Mouse (Mus musculus) A20 (cell line): Measurements from ENCODE around the gene Rem2.

Experiments used
- DNase-seq: peaks from one replicate; pipeline ENCODE4 v3.0.0-alpha.2; 2011; ENCODE audit warnings: low read depth, low spot score

Gene Rem2

DNA sequence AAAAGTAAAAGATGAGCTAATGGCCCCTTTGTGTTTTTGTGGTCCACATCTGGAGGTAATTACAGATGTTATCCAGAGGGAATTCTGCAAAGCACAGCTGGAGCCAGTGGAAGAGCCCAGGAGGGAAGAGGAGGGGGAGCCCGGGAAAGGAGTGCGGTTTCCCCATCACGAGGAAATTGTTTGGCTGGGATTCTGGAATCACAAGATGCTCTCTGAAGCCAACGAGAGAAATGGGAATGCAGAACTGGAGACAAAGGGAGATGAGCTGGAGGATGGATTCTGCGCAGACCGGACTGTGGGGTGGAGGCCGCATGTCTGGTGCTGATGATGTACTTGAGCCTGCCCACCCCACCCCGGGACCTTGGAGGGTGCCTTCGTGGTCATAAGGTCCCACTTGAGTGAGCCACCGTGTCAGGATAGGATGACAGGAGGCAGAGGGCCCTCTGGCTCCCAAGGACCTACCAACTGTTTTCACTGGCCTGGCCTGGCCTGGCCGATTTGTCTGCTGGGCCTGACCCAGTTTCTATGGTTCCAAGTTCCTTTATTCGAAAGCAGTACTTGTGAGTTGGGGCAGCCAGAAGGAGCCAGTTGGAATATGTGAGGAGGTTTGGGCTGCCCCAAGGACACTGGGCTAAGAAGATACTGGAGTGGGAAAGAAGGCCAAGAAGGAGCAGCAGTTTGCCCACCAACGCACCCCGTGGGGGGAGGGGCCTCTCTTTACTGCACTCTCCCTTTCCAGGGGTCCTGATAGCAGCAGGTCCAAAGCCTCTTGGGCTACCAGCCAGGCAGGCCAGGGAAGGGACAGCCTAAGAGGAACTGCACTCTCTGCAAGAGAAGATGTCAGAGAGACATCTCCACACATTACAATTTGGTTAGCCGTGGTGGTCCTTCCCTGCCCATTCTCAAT lies 31.9 kb upstream of the Rem2 start:
- DNase-seq, result no peak

DNA sequence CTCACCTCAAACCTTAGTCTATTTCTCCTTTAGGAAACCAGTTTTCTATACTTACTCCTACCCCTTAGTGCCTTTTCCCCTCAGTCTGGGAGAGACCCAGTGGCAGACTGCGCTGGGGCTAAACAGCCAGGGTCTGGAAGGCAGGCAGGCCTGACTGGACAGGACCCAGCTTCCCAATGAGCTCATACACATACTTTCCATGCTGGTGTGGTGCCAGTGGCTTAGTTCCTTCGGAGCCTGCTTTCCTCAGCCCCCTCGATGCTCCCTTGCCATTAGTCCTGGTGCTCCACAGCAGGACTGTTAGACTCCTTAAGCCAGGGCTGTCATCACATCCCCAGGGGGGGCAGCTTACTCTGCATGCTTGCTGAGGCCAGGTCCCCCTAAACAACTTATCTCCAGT lies 30.4 kb upstream of the Rem2 start:
- DNase-seq, result no peak

DNA sequence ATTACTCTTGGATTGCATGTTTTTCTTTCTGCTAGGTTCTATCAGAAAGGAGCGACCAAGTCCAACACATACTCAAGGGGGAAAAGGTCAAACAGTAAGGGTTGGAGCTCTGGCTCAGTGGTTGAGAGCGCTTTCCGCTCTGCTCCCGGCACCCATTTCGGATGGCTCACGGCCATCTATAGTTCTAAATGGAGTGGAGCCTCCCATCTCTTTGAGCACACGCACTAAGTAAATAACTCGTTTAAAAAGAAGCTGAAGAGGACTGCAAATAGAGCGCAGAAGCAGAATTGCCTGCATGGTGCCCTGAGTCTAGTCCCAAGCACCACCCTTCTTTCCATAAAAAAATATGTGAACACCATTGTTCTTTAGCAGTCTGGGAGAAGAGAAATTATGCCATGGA lies 22.3 kb upstream of the Rem2 start:
- no peak for DNase-seq

DNA sequence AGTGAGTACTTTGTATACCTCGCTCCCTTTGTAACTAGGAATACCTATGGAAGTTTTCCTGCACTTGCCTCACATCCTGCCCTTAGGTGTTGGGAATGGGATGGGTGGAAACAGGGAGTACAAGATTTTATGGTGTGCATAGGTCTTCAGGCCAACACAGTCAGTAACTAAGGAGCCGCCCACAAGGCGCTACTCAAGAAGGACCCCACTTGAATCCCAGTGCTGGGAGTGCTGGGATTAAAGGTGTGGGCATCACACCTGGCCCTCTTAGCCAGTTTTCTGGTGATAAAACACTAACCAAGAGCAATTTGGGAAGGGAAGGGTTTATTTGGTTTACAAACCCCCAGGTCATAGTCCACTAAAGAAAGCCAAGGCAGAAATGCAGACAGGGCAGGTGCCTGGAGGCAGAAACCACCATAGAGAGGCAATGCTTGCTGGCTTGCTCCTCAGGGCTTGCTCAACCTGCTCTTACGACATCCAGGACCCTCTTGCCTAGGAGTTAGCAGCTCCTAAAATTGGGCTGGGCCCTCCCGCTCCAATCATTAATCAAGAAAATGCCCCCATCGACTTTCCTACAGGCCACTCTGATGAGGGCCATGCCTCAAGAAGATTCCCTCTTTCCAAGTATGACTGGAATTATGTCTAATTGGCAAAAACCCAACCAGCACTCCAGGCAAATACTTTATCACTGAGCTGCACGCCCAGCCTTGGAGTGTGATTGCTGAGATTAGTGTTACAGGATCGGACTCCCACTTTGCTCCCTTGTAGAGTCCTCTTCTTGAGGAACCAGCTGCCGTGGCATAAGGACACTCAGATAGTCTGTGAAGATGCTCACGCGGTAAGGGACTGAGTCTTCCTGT lies 21.0 kb upstream of the Rem2 start:
- DNase-seq, result no peak

DNA sequence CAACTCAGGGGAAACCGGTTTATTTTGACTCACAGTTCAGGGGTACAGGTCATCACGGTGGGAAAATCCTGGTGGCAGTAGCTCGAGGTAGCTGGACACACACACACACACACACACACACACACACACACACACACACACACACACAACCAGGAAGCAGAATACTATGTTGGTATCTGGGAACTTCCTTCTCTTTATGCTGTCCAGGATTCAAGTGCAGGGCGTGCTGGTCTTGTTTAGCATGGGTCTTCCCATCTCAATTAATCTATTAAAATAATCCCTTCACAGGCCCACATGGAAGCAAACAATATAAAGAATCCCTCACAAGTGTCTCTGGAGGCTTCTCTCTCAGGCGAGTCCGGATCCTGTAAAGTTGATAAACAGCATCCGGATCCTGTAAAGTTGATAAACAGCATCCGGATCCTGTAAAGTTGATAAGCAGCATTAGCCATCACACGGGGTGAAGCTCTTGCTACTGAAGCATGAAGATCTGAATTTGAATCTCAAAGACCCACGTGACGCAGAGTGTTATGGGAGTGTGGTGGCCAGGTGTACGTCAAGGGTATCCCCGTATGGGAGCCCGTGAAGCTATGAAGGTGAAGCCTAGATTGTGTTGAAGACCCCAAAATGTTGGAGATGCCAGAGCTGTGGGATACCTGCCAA lies 17.9 kb upstream of the Rem2 start:
- no peak for DNase-seq

DNA sequence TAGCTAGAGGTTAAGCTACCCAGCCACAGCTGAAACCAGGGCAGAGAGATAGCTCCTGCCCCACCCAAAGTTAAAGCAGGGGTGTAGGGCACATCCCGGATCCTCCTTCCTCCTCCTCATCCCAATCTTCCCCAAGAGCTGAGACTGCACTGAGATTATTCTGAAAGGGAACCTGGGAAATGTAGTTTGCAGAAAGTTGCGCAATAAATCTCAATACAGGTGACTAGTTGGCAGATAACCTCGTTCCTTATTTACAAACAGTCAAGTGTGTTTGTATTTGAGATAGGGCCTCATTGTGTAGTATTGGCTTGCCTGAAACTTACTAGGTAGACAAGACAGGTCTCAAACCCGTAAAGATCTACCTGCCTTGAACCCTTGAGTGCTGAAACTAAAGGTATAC lies 13.8 kb upstream of the Rem2 start:
- DNase-seq, result no peak

DNA sequence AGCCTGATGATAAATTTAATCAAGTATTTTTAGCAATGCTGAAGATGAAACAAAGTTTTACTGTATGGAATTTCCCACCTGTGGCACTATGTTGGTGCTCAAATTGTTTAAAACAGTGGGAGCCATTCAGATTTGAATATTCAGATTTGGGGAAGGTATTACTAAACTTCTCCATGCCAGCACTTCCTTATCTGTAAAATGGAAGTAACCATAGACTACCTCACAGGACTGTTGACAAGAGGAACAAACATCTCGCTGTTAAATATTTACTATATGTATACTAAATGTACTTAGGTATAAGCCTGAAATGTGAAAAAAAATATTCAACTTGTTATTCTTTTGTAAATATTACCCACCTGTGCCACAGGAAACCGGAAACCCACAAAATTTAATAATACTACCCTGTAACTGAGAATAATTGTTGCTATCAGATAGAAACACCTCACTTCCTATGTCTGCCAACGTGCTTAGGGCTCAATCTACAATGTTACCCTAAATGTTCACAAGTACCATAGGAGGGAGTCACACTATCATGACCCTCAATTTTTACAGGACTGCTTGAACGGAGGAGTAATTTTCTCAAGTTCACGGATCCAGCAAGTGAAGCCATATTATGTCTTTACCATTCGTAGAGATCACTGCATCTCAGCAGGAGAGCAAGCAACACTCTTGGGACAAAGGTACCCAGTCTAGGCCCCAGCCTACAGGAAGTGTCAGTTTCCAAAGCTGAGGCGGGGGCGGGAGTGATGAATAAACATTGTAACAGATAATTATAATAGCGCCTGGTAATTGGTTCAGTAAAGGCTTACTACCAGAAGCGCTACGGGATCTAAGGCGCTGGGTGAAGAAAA lies 12.6 kb upstream of the Rem2 start:
- peak; percentile 79 for DNase-seq

DNA sequence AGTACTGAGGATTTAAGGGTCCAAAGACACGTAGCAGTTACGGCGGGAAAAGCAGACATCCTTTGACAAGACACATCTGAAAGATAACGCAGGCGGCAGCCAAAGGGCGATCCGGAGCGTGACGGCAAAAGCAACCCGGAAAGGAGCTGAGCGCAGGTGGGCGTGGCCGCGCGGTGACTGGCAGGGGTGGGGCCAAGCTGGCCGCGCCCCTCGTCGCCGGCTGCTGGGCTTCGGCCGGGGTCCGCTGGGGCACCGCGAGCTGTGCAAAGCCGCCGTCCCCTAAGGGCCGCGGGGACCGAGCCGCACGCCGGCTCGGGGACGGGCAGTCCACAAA lies 12.0 kb upstream of the Rem2 start, which contains the start of gene Lrp10:
Gene Lrp10 (plus strand): TSS at position 179 of the 334 bp plus-strand sequence.
- peak; percentile 95 for DNase-seq

DNA sequence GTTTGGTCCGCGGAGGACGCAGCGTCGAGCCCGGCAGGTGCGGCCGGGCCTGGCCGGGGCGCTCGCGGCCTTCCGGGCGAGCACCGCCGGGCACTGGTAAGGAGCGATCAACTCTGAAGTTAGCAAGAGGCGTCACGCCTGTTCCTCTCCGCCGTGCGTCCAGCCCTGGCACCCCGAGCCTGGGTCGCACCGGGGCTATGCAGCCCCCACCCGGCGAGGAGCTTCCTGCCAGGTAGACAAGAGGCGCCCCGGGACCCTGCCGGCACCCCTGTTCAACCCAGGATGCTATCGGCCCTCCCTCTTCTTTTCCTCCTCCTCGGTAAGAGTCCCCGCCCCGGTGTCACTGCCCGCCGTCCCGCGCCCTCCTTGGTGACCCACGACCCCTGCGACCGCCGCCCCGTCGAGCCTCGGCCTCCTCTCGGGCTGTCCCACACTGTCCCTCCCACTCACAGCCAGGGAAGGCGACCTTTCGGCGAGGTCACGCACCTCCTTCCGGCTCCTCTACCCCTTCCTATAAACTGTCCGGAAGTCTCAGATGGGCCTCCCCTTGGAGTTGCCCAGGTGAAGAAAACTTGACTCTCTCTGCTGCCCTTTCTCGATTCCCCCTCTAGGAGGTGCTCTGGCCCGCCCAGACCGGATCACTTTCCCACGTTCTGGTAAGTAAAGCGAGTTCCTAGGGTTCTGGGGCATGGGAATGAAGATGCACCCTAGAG lies 11.5 kb upstream of the Rem2 start:
- peak; percentile 94 for DNase-seq

DNA sequence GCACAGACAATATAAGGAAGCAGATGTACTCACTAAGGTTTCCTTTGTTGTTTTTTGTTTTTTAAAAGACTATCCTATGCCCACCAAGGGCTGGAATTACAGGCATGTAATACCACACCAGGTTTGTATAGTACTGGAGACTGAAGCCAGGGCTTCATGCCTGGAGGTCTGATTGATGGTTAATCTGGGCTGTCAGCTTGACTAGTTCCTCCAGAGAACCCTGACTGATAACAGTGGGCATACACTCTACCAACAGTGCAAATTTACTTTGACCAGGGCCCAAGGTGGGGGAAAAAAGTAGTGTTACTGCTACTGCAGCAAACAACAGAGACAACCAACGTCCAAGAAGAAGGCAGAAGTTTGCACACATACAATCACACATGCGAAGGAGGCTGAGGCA lies 4.4 kb upstream of the Rem2 start:
- DNase-seq, result no peak

DNA sequence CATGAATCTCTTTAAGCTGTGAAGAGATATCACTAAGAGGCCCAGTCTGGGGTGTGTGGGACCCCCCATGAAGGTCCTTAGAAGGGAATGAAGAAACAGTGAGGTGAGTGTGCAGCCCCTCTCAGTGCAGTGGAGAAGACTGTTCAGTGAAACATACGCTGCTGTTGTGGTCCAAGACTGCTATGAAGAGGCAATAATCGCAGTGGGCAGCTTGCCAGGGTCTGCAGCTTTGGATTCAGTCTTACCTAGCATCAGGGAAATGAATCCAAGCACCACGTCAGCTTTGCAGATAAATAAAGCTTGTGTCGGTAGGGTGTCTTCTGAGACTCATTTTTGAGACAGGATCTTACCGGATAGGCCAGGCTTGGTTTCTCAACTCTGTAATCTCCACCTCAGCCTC lies 3.2 kb upstream of the Rem2 start:
- DNase-seq, result no peak

DNA sequence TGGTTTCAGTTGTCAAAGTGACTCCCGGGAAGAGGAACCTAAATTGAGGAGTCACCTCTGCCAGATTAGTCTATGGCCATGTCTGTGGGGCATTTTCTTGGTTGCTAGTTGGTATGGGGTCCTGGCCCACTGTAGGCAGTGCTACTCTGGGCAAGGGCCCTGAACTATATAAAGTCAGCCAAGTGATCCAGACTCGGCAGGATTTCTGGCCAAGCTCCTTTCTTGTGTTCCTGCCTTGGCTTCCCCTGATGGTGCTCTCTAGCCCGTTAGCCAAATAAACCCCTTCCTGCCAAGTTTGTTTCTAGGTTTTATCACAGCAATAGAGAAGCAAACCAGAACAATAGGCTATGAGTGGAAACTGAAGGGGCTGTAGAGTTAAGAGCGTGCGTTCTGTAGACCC lies 1.2 kb upstream of the Rem2 start:
- DNase-seq, result no peak

DNA sequence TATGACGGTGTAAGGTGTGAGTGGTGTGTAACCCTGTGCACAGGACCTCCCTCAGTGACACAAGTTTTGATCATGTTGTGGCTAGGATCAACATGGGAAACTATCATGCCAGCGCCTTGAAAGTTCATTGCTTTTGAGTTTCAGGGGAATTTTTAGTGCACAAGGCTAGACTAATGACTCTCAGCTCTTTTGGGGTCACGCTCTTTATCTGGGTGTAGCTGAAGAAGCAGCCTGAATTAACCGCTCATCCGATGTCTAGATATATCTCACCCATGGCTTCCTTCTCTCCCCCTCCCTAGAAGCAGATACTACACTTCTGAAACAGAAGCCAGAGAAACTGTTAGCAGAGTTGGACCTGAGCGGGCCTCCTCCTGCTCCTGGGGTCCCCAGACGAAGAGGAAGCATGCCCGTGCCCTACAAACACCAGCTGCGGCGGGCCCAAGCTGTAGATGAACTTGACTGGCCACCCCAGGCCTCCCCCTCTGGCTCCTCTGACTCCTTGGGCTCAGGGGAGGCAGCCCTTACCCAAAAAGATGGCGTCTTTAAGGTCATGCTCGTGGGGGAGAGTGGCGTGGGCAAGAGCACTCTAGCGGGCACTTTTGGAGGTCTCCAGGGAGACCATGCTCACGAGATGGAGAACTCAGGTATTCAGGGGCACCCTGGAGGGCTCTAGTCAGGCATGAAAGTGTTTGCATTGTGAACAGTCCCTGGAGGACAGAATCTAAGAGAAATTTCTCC lies 1.4 kb downstream of the Rem2 start:
- DNase-seq, result no peak

DNA sequence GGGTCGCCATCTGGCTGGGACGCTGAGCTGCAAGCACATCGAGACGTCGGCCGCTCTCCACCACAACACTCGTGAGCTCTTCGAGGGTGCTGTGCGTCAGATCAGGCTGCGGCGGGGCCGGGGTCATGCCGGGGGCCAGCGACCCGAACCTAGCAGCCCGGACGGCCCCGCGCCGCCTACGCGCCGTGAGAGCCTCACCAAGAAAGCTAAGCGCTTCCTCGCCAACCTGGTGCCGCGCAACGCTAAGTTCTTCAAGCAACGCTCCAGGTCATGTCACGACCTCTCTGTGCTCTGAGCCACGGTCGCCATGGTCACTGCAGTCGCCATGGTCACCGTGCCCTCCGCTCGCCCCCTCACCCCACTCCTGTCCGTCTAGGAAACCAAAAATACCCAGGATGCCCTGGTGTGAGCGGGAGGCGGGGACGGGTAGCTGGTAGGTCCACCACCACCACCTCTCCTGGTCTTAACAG lies 3.6 kb downstream of the Rem2 start:
- peak; percentile 82 for DNase-seq

DNA sequence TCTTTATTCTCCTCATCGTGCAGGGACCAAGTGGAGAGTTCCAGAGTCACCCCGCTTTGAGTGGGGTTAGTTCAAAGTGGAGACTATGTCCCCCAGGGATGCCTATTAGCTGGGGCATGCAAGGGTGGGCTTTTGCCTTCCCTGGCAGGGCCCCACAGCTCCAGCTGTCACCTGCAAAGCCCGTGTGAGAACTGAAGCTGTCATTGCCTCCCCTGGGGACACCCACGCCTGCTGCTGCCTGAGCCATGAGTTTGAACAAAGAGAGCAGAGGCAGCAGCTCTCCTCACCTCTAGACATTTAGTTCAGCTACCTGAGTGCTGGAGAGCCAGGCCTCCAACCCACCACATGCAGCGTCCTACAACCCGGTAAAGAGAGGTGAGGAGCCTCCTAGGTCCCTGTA lies 4.8 kb downstream of the Rem2 start:
- DNase-seq, result peak; percentile 38

DNA sequence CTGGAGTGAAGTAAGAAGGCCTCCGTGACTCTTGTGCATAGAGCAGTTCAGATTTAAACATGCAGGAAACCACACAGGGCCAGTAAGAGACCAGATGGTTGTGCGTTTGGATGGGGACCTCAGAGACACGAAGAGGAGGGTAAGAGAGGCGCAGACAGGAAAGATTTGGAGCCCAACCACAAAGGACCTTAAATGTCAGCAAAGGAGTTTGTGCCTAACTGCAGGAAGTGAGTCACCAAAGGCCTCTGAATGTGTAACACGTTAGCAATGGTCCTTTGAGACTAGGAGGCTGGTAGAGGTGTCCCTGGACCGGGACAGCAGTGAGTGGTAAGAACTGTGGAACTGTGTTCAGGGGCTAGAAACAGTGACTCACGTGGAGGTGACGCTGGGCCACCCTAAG lies 5.5 kb downstream of the Rem2 start:
- no peak for DNase-seq

DNA sequence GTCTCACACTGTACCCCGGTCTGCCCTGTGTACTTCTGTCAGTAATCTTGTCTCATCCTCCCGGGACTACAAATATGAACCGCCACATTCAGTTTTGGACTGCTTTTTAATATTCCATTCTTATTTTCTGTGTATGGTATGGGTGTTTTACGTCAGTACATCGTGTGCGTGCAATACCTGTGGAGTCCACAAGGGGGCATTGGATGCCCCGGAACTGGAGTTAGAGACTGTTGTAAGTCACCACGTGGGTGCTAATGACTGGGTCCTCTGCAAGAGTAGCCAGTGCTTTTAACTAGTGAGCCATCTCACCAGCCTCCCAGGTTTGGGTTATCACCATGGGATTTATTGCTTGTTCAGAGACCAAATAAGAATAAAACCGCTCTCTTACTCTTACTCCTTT lies 6.6 kb downstream of the Rem2 start:
- peak; percentile 86 for DNase-seq

DNA sequence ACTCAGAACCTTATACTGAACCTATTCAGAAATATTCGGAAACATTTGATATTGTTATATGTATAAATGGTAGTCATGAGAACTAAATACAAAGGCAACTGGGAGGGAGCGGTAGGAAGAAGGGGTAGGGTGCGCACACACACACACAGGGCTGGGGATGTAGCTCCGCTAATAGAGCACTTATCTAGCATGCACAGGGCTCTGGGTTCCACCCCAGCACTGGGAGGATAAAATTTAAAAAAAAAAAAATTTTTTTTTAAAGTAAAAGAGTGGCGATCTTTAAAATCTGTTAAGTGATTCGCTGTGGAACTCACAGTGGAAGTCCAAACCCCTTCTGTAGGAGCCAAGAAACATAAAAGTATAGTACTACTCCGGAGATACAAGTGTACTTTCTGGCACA lies 10.0 kb downstream of the Rem2 start:
- no peak for DNase-seq

DNA sequence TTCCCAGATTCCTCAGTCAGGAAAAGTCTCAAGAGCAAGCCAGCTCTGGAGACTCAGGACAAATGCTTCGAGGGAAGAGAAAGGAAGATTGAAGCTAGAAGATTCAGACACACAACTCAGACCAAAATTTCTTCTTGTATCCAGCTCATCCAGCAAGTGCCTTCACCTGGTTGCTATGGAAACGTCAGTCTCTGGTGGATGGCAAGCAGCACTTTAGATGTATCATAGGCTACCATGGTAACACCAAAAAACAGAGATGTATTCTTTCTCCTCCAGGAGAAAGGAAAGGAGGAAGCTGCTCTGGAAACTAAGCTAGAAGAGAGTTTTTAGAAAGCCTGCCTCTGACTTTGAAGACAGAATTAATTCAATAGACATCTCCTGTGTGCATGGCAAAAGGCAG lies 11.8 kb downstream of the Rem2 start:
- no peak for DNase-seq

DNA sequence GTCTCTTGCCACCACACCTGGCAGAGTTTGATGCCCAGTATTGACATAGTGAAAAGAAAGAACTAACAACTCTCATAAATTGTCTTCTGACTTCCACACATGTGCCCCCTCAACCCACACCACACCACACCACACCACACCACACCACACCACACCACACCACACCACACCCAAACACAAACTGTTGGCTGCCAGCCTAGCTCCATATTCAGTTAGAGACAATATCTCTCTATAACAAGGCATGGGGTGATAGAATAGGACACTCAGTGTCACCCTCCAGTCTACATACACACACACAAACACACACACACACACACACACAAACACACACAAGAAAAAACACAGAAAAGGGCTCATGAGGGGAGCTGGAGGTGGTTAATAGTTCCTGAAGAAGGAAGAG lies 12.4 kb downstream of the Rem2 start:
- DNase-seq, result no peak
